Mouse (Mus musculus): ENCODE data around the gene Rangap1. TPM values are rescaled to one million over a fixed set of nuclear protein-coding genes. Genes with fewer than 3 reads are reported as not detected.
"Not testable (repeated sequence)": the region's sequence is repeated elsewhere in the genome, so short reads cannot be mapped to it uniquely, and the experiment has no call there.

Rangap1 gene
- polyA plus RNA-seq, 1 experiment from 2014 or later: 97.8 TPM

GRCm38 (mm10) chr15:81709686-81710085 lies 35.6 kb downstream of the Rangap1 start:
- Histone ChIP-seq H3K9me3 (no peaks in the 10 kb centered on the region), H3K4me3 (replicated peaks) (no peak overlapping the region), H3K27me3 (replicated peaks) (no peaks in the 10 kb centered on the region), H3K4me1 (no peaks in the 10 kb centered on the region), H3K36me3 (peaks cover 74% of the 10 kb centered on the region), H3K9ac (no peak overlapping the region), H3K4me2 (no peak overlapping the region), H3K27ac (no peak overlapping the region)
- ATAC-seq (ENCODE audit: insufficient read depth, low FRiP score, low read depth): no peak
- WGBS: 89% methylated on average over 1 of the region's 1 CpGs

- peaks cover 77% of the 10 kb centered on the region for H3K36me3 ChIP-seq
- no peaks in the 10 kb centered on the region for H3K4me1 ChIP-seq
- no peaks in the 10 kb centered on the region for H3K9me3 ChIP-seq
- ATAC-seq (ENCODE audit: insufficient read depth, low FRiP score, low read depth): no peak
- H3K9ac ChIP-seq: no peak overlapping the region
- H3K4me2 ChIP-seq: no peak overlapping the region
- no peak overlapping the region for H3K4me3 ChIP-seq (replicated peaks)
- H3K27ac ChIP-seq: no peak overlapping the region
- H3K27me3 ChIP-seq (replicated peaks): no peaks in the 10 kb centered on the region
- 89% methylated on average over 11 of the region's 11 CpGs for WGBS
Observed at GRCm38 (mm10) chr15:81708991-81709390, 36.3 kb downstream of the Rangap1 start.

- Histone ChIP-seq H3K27me3 (replicated peaks) (no peaks in the 10 kb centered on the region), H3K4me1 (no peaks in the 10 kb centered on the region), H3K9ac (no peak overlapping the region), H3K4me3 (replicated peaks) (no peak overlapping the region), H3K36me3 (peaks cover 28% of the 10 kb centered on the region), H3K4me2 (no peak overlapping the region), H3K9me3 (no peaks in the 10 kb centered on the region), H3K27ac (no peak overlapping the region)
- no peak for ATAC-seq (ENCODE audit: insufficient read depth, low FRiP score, low read depth)
- 78% methylated on average over 3 of the region's 3 CpGs for WGBS
Observed at GRCm38 (mm10) chr15:81703094-81703489, 42.2 kb downstream of the Rangap1 start.

DNA sequence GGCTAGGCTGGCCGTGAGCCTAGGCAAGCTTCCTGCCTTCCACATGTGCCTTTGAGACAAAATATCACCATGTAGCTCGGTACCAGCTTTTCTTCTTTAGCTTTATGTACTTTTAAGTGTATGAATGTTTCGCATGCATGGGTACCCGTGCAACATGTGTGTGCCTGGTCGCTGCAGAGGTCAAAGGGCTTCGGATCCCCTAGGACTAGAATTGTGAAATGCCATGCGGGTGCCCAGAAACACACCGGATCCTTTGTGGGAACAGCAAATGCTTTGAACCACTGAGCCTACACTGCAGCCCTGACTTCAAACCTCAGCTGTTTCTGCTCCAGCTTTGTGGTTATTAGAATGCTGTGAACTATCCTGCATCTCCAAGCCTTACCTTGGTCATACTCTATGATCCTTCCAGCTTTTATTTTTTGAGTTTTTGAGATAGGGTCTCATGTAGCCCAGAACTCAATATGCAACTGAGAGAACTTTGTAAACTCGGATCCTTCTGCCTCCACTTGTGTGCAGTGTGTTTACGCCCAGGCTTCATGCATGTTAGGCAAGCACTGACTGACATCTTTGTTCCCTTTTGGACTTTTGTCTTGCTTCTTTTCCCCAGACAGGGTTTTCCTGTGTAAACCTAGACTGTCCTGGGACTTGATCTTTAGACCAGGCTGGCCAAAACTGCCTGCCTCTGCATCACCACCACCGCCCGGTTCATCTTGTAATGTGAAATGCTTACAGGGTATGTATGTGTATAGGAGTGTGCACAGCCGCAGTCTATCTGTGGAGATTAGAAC lies 42.8 kb downstream of the Rangap1 start:
- peaks cover 25% of the 10 kb centered on the region for H3K36me3 ChIP-seq
- H3K4me2 ChIP-seq: no peak overlapping the region
- no peak for ATAC-seq (ENCODE audit: insufficient read depth, low FRiP score, low read depth)

GRCm38 (mm10) chr15:81701350-81701749 lies 44.0 kb downstream of the Rangap1 start:
- H3K4me1 ChIP-seq; H3K4me3 ChIP-seq (replicated peaks); H3K9ac ChIP-seq; H3K27me3 ChIP-seq (replicated peaks); H3K4me2 ChIP-seq; ATAC-seq (ENCODE audit: insufficient read depth, low FRiP score, low read depth); H3K9me3 ChIP-seq; H3K27ac ChIP-seq: not testable (repeated sequence)
- peaks cover 21% of the 10 kb centered on the region for H3K36me3 ChIP-seq
- WGBS: 75% methylated on average over 4 of the region's 4 CpGs

More for the DNA sequence above, 42.8 kb downstream of the Rangap1 start:
- no peak overlapping the region for H3K27ac ChIP-seq
- H3K9ac ChIP-seq: no peak overlapping the region
- no peak overlapping the region for H3K4me3 ChIP-seq (replicated peaks)
- H3K27me3 ChIP-seq (replicated peaks): no peaks in the 10 kb centered on the region
- H3K9me3 ChIP-seq: no peaks in the 10 kb centered on the region
- WGBS: 87% methylated on average over 13 of the region's 13 CpGs
- H3K4me1 ChIP-seq: no peaks in the 10 kb centered on the region

GRCm38 (mm10) chr15:81700601-81701000 lies 44.7 kb downstream of the Rangap1 start:
- 0 out of 2 replicates have a peak, but pooled peaks cover 4% of the 10 kb centered on the region for H3K27me3 ChIP-seq (replicated peaks)
- no peak overlapping the region for H3K27ac ChIP-seq
- no peaks in the 10 kb centered on the region for H3K9me3 ChIP-seq
- no peak overlapping the region for H3K4me2 ChIP-seq
- ATAC-seq (ENCODE audit: insufficient read depth, low FRiP score, low read depth): no peak
- 58% methylated on average over 8 of the region's 8 CpGs for WGBS
- no peak overlapping the region for H3K4me3 ChIP-seq (replicated peaks)
- H3K4me1 ChIP-seq: no peaks in the 10 kb centered on the region
- no peak overlapping the region for H3K9ac ChIP-seq
- peaks cover 14% of the 10 kb centered on the region for H3K36me3 ChIP-seq

- no peak overlapping the region for H3K4me3 ChIP-seq (replicated peaks)
- peaks cover 9% of the 10 kb centered on the region for H3K36me3 ChIP-seq
- WGBS: 53% methylated on average over 2 of the region's 2 CpGs
- H3K4me1 ChIP-seq: no peaks in the 10 kb centered on the region
- no peaks in the 10 kb centered on the region for H3K9me3 ChIP-seq
- H3K27me3 ChIP-seq (replicated peaks): peaks cover 5% of the 10 kb centered on the region; the same call in 1 of the 2 replicates
- H3K4me2 ChIP-seq: no peak overlapping the region
- H3K9ac ChIP-seq: no peak overlapping the region
- H3K27ac ChIP-seq: no peak overlapping the region
- no peak for ATAC-seq (ENCODE audit: insufficient read depth, low FRiP score, low read depth)
Observed at GRCm38 (mm10) chr15:81700161-81700560, 45.2 kb downstream of the Rangap1 start.

DNA sequence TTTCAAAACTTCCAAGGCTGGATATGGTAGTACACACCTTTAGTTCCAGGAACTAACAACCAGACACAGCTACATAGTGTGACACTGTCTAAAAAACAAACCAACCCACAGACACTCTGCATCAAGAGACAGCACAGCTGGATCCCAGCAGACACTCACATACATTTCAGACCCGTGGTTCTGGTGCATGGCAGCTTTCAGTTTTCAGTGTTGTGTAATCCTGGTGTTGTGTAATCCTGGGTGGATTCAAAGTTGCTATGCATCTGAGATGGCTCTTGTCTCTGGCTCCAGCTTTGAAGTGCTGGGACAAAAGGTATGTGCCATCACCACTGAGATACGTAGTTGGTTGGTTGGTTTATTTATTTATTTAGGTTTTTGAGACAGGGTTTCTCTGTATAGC lies 46.8 kb downstream of the Rangap1 start:
- peaks cover 12% of the 10 kb centered on the region for H3K4me1 ChIP-seq
- peaks cover 14% of the 10 kb centered on the region for H3K27me3 ChIP-seq (replicated peaks)
- no peaks in the 10 kb centered on the region for H3K9me3 ChIP-seq
- H3K27ac ChIP-seq: no peak overlapping the region
- H3K4me2 ChIP-seq: no peak overlapping the region
- 67% methylated on average over 2 of the region's 2 CpGs for WGBS
- H3K4me3 ChIP-seq (replicated peaks): no peak overlapping the region
- H3K9ac ChIP-seq: no peak overlapping the region
- H3K36me3 ChIP-seq: no peaks in the 10 kb centered on the region
- ATAC-seq (ENCODE audit: insufficient read depth, low FRiP score, low read depth): no peak

DNA sequence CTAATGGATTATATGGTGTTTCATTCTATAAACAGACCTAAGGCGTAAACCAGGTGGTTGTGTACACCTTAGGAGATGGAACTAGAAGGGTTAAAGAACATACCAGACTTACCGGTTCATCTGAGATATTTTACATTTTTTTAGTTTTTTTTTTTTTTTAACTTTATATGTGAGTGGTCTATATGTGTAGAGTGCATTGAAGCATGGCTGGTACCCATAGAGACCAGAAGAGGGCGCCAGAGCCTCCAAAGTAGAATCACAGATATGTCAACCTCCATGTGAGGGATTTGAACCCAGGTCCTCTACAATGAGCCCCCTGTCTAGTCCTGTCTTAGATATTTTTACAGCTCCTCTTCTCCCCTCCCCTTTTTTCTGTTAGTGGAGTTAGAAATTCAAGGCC lies 47.5 kb downstream of the Rangap1 start:
- Histone ChIP-seq H3K9ac (no peak overlapping the region), H3K27me3 (replicated peaks) (peaks cover 20% of the 10 kb centered on the region), H3K4me1 (peaks cover 18% of the 10 kb centered on the region), H3K36me3 (no peaks in the 10 kb centered on the region), H3K27ac (no peak overlapping the region), H3K9me3 (no peaks in the 10 kb centered on the region), H3K4me2 (no peak overlapping the region), H3K4me3 (replicated peaks) (no peak overlapping the region)
- no peak for ATAC-seq (ENCODE audit: insufficient read depth, low FRiP score, low read depth)
- 43% methylated on average over 3 of the region's 3 CpGs for WGBS

DNA sequence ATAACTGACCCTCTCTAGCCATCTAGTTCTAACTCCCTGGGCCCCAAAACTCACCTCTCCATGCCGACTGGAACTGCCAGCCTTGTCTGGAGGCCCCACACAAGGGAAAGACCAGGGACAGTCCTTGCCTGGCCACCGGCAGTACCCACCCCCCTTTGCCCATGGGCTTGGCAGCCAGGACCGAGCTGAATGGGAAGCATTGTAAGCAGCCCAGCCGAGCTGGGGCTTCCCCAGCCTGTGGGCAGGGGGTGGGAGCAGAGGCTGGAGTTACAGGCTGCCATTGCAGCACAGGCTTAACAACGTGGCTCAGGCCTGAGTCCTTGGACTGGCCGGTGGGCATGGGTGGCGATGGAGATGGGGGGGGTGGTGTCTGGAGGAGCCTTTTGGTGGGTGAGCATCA lies 48.2 kb downstream of the Rangap1 start, which contains the start of gene Chadl:
Gene Chadl, minus strand, starts transcription at position 113 of the 400 bp plus-strand sequence.
- ATAC-seq (ENCODE audit: insufficient read depth, low FRiP score, low read depth): no peak
- Histone ChIP-seq H3K4me1 (peaks cover 20% of the 10 kb centered on the region), H3K36me3 (no peaks in the 10 kb centered on the region), H3K27ac (no peak within 1 kb of the TSS), H3K9ac (no peak within 1 kb of the TSS), H3K4me3 (replicated peaks) (no peak within 1 kb of the TSS), H3K27me3 (replicated peaks) (peaks cover 26% of the 10 kb centered on the region), H3K9me3 (no peaks in the 10 kb centered on the region), H3K4me2 (0 out of 2 replicates have a peak within 1 kb of the TSS, but pooled peaks have one; percentile 13)
- WGBS: 62% methylated on average over 7 of the region's 7 CpGs

DNA sequence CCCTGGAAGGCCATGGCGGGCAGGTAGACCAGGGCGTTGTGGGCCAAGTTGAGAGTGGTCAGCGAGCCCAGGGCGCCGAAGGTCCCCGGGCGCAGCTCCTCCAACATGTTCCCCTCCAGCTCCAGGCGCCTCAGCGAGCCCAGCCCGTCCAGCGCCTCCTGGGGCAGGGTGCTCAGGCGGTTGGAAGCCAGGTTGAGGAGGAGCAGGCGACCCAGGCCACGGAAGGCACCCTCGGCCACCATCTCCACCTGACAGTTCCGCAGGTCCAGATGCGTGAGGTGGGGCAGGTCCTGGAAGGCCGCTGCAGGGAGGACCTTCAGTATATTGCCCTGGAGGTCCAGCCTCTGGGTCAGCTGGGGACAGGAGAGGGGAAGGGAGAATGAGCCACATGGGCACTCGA lies 50.4 kb downstream of the Rangap1 start:
- Histone ChIP-seq H3K4me1 (peaks cover 20% of the 10 kb centered on the region), H3K27me3 (replicated peaks) (peaks cover 26% of the 10 kb centered on the region), H3K9ac (peak overlapping the region; percentile 58; the same call in 1 of the 2 replicates), H3K27ac (no peak overlapping the region), H3K36me3 (no peaks in the 10 kb centered on the region), H3K9me3 (no peaks in the 10 kb centered on the region), H3K4me2 (peak overlapping the region; percentile 98), H3K4me3 (replicated peaks) (peak overlapping the region; percentile 53)
- 0 out of 2 replicates have a peak, but pooled peaks have one; percentile 2 for ATAC-seq (ENCODE audit: insufficient read depth, low FRiP score, low read depth)
- WGBS: 29% methylated on average over 18 of the region's 19 CpGs

GRCm38 (mm10) chr15:81693967-81694881 lies 51.1 kb downstream of the Rangap1 start:
- WGBS: under 1% methylated on average over 102 of the region's 107 CpGs
- H3K27me3 ChIP-seq (replicated peaks): peaks cover 26% of the 10 kb centered on the region
- ATAC-seq (ENCODE audit: insufficient read depth, low FRiP score, low read depth): peak; percentile 83
- H3K27ac ChIP-seq: no peak overlapping the region
- peaks cover 20% of the 10 kb centered on the region for H3K4me1 ChIP-seq
- H3K4me3 ChIP-seq (replicated peaks): peak overlapping the region; percentile 53
- H3K4me2 ChIP-seq: peak overlapping the region; percentile 98
- H3K9me3 ChIP-seq: no peaks in the 10 kb centered on the region
- no peaks in the 10 kb centered on the region for H3K36me3 ChIP-seq
- peak overlapping the region; percentile 58 for H3K9ac ChIP-seq
